Comparison of ENCODE assay signal across 27 mouse cellular contexts in the genomic region with DNA sequence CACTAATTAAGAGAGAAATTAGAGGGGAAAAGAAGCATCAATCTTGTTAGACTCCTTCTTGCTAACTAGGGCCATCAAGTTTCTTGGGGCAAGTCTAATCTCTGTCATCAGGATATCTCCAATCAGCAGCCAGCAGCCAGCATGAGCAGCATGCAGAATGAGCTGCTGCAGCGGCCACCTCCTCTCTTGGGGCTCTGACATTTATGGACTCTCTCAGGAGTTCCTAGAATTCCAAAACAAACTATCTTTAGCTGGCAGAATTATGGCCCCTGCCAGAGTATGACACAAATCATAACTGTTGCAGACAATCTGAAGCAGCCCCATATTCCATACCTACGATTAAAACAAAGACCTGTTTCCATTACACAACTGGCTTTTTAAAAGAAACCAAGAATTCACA. TPM values are rescaled to one million over a fixed set of nuclear protein-coding genes. Genes with fewer than 3 reads are reported as not detected.
DNase-seq lines count a peak whose midpoint lies in the region; ATAC-seq and TF ChIP-seq lines count a peak whose summit lies in the region.
"Had no signal": no experiment of that assay in that cellular context is flagged by ENCODE, and none has a peak within 500 bp of the region (broad histone marks: within the 10 kb centered on the region; RNA-seq: fewer than 3 reads in every experiment).

No protein-coding gene starts in this region.

- peak overlapping the region; percentile 36; the same call in 1 of the 2 replicates for H3K27ac ChIP-seq in heart, embryonic 13.5 days (replicated peaks)
- peak overlapping the region; percentile 33 for H3K27ac ChIP-seq in heart, postnatal 0 days (ENCODE audit: low read depth)
- H3K27ac ChIP-seq in heart, embryonic 12.5 days (ENCODE audit: poor library complexity, severe bottlenecking), result no peak overlapping the region
- H3K27ac ChIP-seq: embryonic facial prominence, embryonic 12.5 days; embryonic facial prominence, embryonic 15.5 days; gastrocnemius, adult 2 months; hindbrain, embryonic 10.5 days; hindbrain, embryonic 13.5 days; intestine, embryonic 15.5 days; kidney, embryonic 15.5 days had no signal

- H3K36me3 ChIP-seq in heart, embryonic 13.5 days, result no peaks in the 10 kb centered on the region
- H3K36me3 ChIP-seq in heart, postnatal 0 days (replicated peaks; ENCODE audit: control insufficient read depth, insufficient read depth, low read length), result no peaks in the 10 kb centered on the region
- H3K36me3 ChIP-seq in heart, embryonic 12.5 days, result no peaks in the 10 kb centered on the region
- H3K36me3 ChIP-seq: embryonic facial prominence, embryonic 12.5 days; embryonic facial prominence, embryonic 15.5 days; G1E; hindbrain, embryonic 10.5 days; hindbrain, embryonic 13.5 days; intestine, embryonic 15.5 days; kidney, embryonic 15.5 days had no signal

- 34% methylated on average over 2 of the region's 2 CpGs for WGBS in heart, embryonic 13.5 days
- 28% methylated on average over 2 of the region's 2 CpGs for WGBS in heart, postnatal 0 days
- 55% methylated on average over 2 of the region's 2 CpGs for WGBS in heart, embryonic 12.5 days

- TF ChIP-seq EP300 in heart, postnatal 0 days (IDR thresholded peaks at IDR 0.05; ENCODE audit: low read depth), result no peak

- no peak for ATAC-seq in heart, embryonic 13.5 days (ENCODE audit: extremely low read depth, insufficient number of reproducible peaks, low FRiP score, low TSS enrichment)
- ATAC-seq in heart, postnatal 0 days (ENCODE audit: insufficient read depth, low read depth), result peak; percentile 58; the same call in 1 of the 2 replicates
- no peak for ATAC-seq in heart, embryonic 12.5 days (ENCODE audit: insufficient number of reproducible peaks, low FRiP score)
- ATAC-seq: forebrain, embryonic 14.5 days; forebrain, postnatal 0 days; hindbrain, embryonic 16.5 days; intestine, embryonic 15.5 days; Patski had no signal

- H3K9me3 ChIP-seq in heart, embryonic 13.5 days, result 0 out of 2 replicates have a peak, but pooled peaks cover 7% of the 10 kb centered on the region
- no peaks in the 10 kb centered on the region for H3K9me3 ChIP-seq in heart, postnatal 0 days (replicated peaks; ENCODE audit: control insufficient read depth, low read length)
- peaks cover 5% of the 10 kb centered on the region; the same call in 1 of the 2 replicates for H3K9me3 ChIP-seq in heart, embryonic 12.5 days (replicated peaks)
- H3K9me3 ChIP-seq: embryonic facial prominence, embryonic 12.5 days; embryonic facial prominence, embryonic 15.5 days; G1E; hindbrain, embryonic 10.5 days; hindbrain, embryonic 13.5 days; intestine, embryonic 15.5 days; kidney, embryonic 15.5 days had no signal

- no peak overlapping the region for H3K9ac ChIP-seq in heart, embryonic 13.5 days
- no peak overlapping the region for H3K9ac ChIP-seq in heart, postnatal 0 days (replicated peaks; ENCODE audit: low read depth, low read length)
- H3K9ac ChIP-seq in heart, embryonic 12.5 days, result no peak overlapping the region
- H3K9ac ChIP-seq: embryonic facial prominence, embryonic 12.5 days; embryonic facial prominence, embryonic 15.5 days; forebrain, postnatal 0 days; hindbrain, embryonic 13.5 days; intestine, embryonic 15.5 days; kidney, embryonic 15.5 days had no signal

- H3K27me3 ChIP-seq in heart, embryonic 13.5 days (replicated peaks), result no peaks in the 10 kb centered on the region
- H3K27me3 ChIP-seq in heart, postnatal 0 days (ENCODE audit: control insufficient read depth, insufficient read depth, low read length), result no peaks in the 10 kb centered on the region
- no peaks in the 10 kb centered on the region for H3K27me3 ChIP-seq in heart, embryonic 12.5 days (replicated peaks)
- H3K27me3 ChIP-seq: CH12.LX; embryonic facial prominence, embryonic 12.5 days; embryonic facial prominence, embryonic 15.5 days; hindbrain, embryonic 13.5 days; intestine, embryonic 15.5 days; kidney, embryonic 15.5 days had no signal

- no peak overlapping the region for H3K4me3 ChIP-seq in heart, embryonic 13.5 days
- no peak overlapping the region for H3K4me3 ChIP-seq in heart, postnatal 0 days (ENCODE audit: low read depth, low read length)
- H3K4me3 ChIP-seq in heart, embryonic 12.5 days, result no peak overlapping the region
- H3K4me3 ChIP-seq: embryonic facial prominence, embryonic 12.5 days; embryonic facial prominence, embryonic 15.5 days; gastrocnemius, adult 2 months; hindbrain, embryonic 10.5 days; hindbrain, embryonic 13.5 days; intestine, embryonic 15.5 days; kidney, embryonic 15.5 days had no signal

- H3K4me1 ChIP-seq in heart, embryonic 13.5 days, result peaks cover 10% of the 10 kb centered on the region
- peaks cover 5% of the 10 kb centered on the region for H3K4me1 ChIP-seq in heart, postnatal 0 days (ENCODE audit: control insufficient read depth, insufficient read depth)
- H3K4me1 ChIP-seq in heart, embryonic 12.5 days (replicated peaks), result 0 out of 2 replicates have a peak, but pooled peaks cover 5% of the 10 kb centered on the region
- H3K4me1 ChIP-seq: embryonic facial prominence, embryonic 12.5 days; embryonic facial prominence, embryonic 15.5 days; hindbrain, embryonic 10.5 days; hindbrain, embryonic 13.5 days; intestine, embryonic 15.5 days; kidney, embryonic 15.5 days had no signal

- peak; percentile 3 for DNase-seq in adrenal gland, adult 8-10 months
- DNase-seq in adrenal gland, postnatal 25 days, result no peak
- no peak for DNase-seq in heart, adult 9 months (ENCODE audit: low spot score in 2 of 2)
- DNase-seq in heart, postnatal 0 days (ENCODE audit: low spot score), result peak; percentile 19
- DNase-seq: B cell, adult 2 months; cerebellum, adult 11 months; cerebellum, adult 2 months; cerebellum, adult 9-11 months; cerebellum, postnatal 25 days; forebrain, postnatal 0 days; gastrocnemius, adult 2 months; gastrocnemius, postnatal 14 days; kidney, adult 11 months; kidney, adult 8-10 months had no signal

- TF ChIP-seq CTCF in heart, postnatal 0 days (IDR thresholded peaks at IDR 0.05; ENCODE audit: low read depth), result no peak

- H3K4me2 ChIP-seq in heart, embryonic 13.5 days, result no peak overlapping the region
- H3K4me2 ChIP-seq in heart, postnatal 0 days (ENCODE audit: low read depth, low read length), result no peak overlapping the region
- H3K4me2 ChIP-seq in heart, embryonic 12.5 days, result no peak overlapping the region
- H3K4me2 ChIP-seq: embryonic facial prominence, embryonic 12.5 days; embryonic facial prominence, embryonic 15.5 days; hindbrain, embryonic 13.5 days; intestine, embryonic 15.5 days; kidney, embryonic 15.5 days had no signal

RNA-seq across cellular contexts. Expression of gene Tfap2a, which starts 56.0 kb away (rescaled TPM):
- total RNA-seq in adrenal gland, adult 8-10 months (2022), result under 1 TPM; 0.14 to 0.41 (median 0.26) TPM
- 0.18 TPM in 1 of 2 replicates, not detected in the other for total RNA-seq in adrenal gland, postnatal 25 days (2021)
- polyA plus RNA-seq in heart, embryonic 13.5 days (2015; fragmentation: Nextera tagmentation; extraction: Ambion mirVana), result 0.09 and 0.16 TPM in 2 replicates
- total RNA-seq in heart, postnatal 0 days (2014; rRNA removed; ENCODE audit: low replicate concordance), result 0.69 TPM in 1 of 2 replicates, not detected in the other
- not detected in 2 replicates for polyA plus RNA-seq in heart, postnatal 0 days (2015; fragmentation: Nextera tagmentation; extraction: Ambion mirVana)
- polyA plus RNA-seq in heart, embryonic 12.5 days (2016; fragmentation: Nextera tagmentation; extraction: Ambion mirVana), result 0.13 and 0.19 TPM in 2 replicates
- total RNA-seq: CH12.LX; forebrain, postnatal 0 days; gastrocnemius, postnatal 14 days had no signal

Comparison
In these comparisons a context has a peak if more than half of its experiments do, and no peak if none do; other contexts are left out.
1. DNase-seq: peak in adrenal gland, adult 8-10 months (single experiment) and heart, postnatal 0 days (single experiment); none in adrenal gland, postnatal 25 days (single experiment) and heart, adult 9 months (0 of 2).